Mouse (Mus musculus): ENCODE data around the gene Rtp4. TPM values are rescaled to one million over a fixed set of nuclear protein-coding genes. Genes with fewer than 3 reads are reported as not detected.

The Rtp4 gene
- polyA plus RNA-seq, 1 experiment from 2014 or later: 8.4 TPM

DNA sequence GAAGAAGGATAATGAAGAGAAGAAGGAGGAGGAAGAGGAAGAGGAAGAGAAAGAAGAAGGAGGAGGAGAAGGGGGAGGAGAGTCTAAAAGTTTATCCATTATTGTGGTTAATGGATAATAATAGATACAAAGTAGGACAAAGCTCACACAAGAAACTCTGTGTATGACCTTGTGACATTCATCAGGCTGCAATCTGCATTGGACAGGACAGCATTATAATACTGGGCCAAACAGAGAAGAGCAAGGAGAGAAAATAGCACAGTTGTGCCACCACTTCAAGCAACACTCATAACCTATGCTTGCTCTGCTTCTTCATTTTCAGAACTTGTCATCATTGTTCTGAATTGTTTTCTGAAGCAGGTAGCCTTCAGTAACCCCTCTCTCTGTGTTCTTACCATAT is 72.4 kb downstream of the Rtp4 start:
- no peak for ATAC-seq (replicated peaks; ENCODE audit: insufficient number of reproducible peaks, insufficient read depth, low FRiP score, low read depth)
- no peaks in the 10 kb centered on the region for H3K4me1 ChIP-seq (replicated peaks)

DNA sequence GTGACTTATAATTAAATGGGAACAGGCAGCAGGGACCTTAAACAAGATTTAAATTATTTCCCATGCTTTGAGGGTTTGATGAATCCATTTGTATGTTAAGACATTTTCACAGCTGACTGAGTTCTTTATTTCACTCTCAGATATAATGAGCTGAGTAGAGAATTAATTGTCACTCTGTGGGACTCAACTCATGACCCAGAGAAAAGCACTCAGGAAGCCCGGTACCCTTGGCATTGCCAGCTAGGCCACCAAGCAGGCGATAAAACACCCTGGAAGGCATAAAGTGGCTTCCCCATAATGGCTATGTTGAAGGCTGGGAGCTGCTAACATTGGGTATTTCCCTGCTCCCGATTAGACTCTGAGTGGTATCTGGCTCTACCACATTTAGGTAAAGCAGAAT is 76.6 kb downstream of the Rtp4 start:
- no peaks in the 10 kb centered on the region for H3K36me3 ChIP-seq
- 81% methylated on average over 3 of the region's 3 CpGs for WGBS
- ATAC-seq (replicated peaks; ENCODE audit: insufficient number of reproducible peaks, insufficient read depth, low FRiP score, low read depth): no peak

More for the DNA sequence above, 72.4 kb downstream of the Rtp4 start:
- Histone ChIP-seq H3K4me2 (no peak overlapping the region), H3K27ac (no peak overlapping the region), H3K27me3 (no peaks in the 10 kb centered on the region), H3K4me3 (no peak overlapping the region), H3K9ac (no peak overlapping the region), H3K36me3 (no peaks in the 10 kb centered on the region), H3K9me3 (replicated peaks) (peaks cover 6% of the 10 kb centered on the region; the same call in 1 of the 2 replicates)

DNA sequence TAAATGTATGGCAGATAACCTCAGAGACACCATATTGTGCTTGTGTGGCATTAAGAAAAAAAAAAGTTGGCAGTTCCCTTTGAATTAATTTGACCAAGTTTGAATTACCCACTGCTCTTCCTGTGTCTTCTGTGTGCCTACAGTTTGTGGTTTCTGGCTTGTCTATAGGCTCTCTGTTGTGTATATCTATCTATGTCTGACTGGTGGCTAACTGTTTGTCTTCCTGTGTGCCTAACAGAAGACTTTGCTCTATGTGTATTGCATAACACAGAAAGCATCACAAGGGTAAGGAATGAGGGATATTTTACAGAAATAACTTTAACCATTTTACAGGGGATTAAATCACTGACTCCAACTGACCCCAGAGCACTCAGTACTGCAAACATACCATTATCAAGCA is 77.9 kb downstream of the Rtp4 start:
- ATAC-seq (replicated peaks; ENCODE audit: insufficient number of reproducible peaks, insufficient read depth, low FRiP score, low read depth): no peak
- no peaks in the 10 kb centered on the region for H3K36me3 ChIP-seq
- no peaks in the 10 kb centered on the region for H3K9me3 ChIP-seq (replicated peaks)
- no peak overlapping the region for H3K27ac ChIP-seq
- H3K4me2 ChIP-seq: no peak overlapping the region
- H3K27me3 ChIP-seq: no peaks in the 10 kb centered on the region
- H3K9ac ChIP-seq: no peak overlapping the region
- H3K4me1 ChIP-seq (replicated peaks): no peaks in the 10 kb centered on the region
- no peak overlapping the region for H3K4me3 ChIP-seq

More for the DNA sequence above, 76.6 kb downstream of the Rtp4 start:
- Histone ChIP-seq H3K4me3 (no peak overlapping the region), H3K4me1 (replicated peaks) (no peaks in the 10 kb centered on the region), H3K9me3 (replicated peaks) (no peaks in the 10 kb centered on the region), H3K9ac (no peak overlapping the region), H3K4me2 (no peak overlapping the region), H3K27me3 (no peaks in the 10 kb centered on the region), H3K27ac (no peak overlapping the region)

DNA sequence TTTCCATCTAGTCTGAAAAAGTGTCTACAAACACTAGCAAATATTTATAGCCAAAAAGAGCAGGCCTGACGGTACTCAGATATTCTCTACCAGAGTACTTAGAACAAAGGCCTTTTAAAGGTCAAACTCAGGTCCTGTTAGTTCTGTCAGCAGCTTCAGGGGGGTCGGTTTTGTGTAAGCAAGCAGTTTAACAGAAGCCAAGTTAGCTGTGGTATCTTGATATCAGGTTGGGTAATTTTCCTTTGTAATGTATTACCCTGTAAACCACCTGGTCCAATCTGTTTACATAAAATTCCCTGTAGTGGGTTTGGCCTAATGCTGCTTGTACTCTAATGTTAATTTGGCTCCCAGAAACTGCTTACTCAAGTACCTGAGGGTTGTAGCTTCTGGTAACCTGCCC is 86.1 kb downstream of the Rtp4 start:
- 66% methylated on average over 2 of the region's 2 CpGs for WGBS

DNA sequence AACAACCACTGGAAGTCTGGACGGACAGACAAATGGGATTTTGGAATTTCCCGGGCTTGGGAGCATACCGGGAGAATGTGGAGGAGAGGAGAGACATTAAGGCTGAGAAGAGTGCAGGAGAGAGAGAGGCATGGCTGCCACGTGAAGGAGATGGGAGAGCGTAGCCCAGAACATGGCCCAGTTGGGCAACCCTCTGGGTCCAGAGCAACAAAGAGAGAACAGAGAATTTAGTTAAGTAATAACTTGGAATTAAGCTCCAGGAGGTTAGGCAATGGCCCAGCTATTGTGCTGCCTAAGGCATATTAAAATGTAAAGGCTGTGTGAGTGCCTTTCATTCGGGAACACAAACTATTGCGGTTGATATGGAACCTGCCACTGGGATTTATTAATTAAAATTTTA is 86.6 kb downstream of the Rtp4 start:
- no peak overlapping the region for H3K4me2 ChIP-seq
- no peaks in the 10 kb centered on the region for H3K4me1 ChIP-seq (replicated peaks)
- no peak overlapping the region for H3K9ac ChIP-seq
- no peak for ATAC-seq (replicated peaks; ENCODE audit: insufficient number of reproducible peaks, insufficient read depth, low FRiP score, low read depth)
- H3K36me3 ChIP-seq: no peaks in the 10 kb centered on the region
- 83% methylated on average over 7 of the region's 7 CpGs for WGBS
- H3K9me3 ChIP-seq (replicated peaks): no peaks in the 10 kb centered on the region
- H3K4me3 ChIP-seq: no peak overlapping the region
- no peaks in the 10 kb centered on the region for H3K27me3 ChIP-seq
- H3K27ac ChIP-seq: no peak overlapping the region

More for the DNA sequence above, 86.1 kb downstream of the Rtp4 start:
- ATAC-seq (replicated peaks; ENCODE audit: insufficient number of reproducible peaks, insufficient read depth, low FRiP score, low read depth): no peak
- Histone ChIP-seq H3K9ac (no peak overlapping the region), H3K9me3 (replicated peaks) (no peaks in the 10 kb centered on the region), H3K4me2 (no peak overlapping the region), H3K27me3 (no peaks in the 10 kb centered on the region), H3K4me1 (replicated peaks) (no peaks in the 10 kb centered on the region), H3K36me3 (no peaks in the 10 kb centered on the region), H3K27ac (no peak overlapping the region), H3K4me3 (no peak overlapping the region)

DNA sequence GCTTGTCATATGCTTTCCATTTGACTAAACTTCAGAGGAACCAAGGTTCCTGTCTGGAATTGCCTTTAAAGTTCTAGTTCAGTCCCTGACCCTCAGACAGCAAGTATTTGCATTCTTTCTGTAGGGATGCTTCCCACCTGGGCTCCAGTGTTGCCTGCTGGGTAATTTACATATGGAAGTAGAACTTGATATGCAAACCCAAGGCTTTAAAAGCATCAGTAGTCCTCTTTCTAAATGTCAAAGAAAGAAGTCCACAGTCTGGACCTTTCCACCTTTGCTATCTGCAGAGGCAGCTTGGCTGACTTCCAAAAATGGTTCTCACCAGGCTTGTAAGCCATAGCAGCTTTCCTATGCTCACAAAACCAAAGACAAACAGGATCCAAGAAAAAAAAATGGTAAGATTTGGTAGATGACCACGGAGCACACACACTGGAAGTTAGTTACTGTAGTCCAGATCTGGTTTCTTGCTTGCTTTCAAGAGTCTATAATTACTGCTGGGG is 87.9 kb downstream of the Rtp4 start:
- H3K36me3 ChIP-seq: no peaks in the 10 kb centered on the region
- no peak overlapping the region for H3K27ac ChIP-seq
- 20% methylated on average over 1 of the region's 1 CpGs for WGBS
- H3K9ac ChIP-seq: no peak overlapping the region
- H3K27me3 ChIP-seq: no peaks in the 10 kb centered on the region
- H3K9me3 ChIP-seq (replicated peaks): no peaks in the 10 kb centered on the region
- no peak overlapping the region for H3K4me2 ChIP-seq
- H3K4me1 ChIP-seq (replicated peaks): no peaks in the 10 kb centered on the region
- no peak for ATAC-seq (replicated peaks; ENCODE audit: insufficient number of reproducible peaks, insufficient read depth, low FRiP score, low read depth)
- no peak overlapping the region for H3K4me3 ChIP-seq

DNA sequence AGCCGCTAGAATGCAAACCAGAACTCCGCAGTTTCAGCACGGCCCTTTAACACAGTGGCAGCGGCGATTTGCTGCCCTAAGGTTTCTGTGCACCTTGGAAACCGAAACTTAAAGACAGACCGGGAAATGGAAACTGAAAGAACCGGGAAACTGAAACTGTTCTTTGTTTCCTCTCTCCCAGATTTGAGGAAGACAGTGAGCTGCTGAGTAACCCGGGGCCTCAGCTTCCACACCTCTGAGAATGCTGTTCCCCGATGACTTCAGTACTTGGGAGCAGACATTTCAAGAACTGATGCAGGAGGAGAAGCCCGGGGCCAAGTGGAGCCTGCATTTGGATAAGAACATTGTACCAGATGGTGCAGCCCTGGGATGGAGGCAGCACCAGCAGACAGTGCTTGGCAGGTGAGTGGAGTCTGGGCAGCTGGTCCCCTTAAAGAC is 89.7 kb downstream of the Rtp4 start:
- 27% methylated on average over 11 of the region's 11 CpGs for WGBS
- no peak overlapping the region for H3K27ac ChIP-seq
- ATAC-seq (replicated peaks; ENCODE audit: insufficient number of reproducible peaks, insufficient read depth, low FRiP score, low read depth): no peak

DNA sequence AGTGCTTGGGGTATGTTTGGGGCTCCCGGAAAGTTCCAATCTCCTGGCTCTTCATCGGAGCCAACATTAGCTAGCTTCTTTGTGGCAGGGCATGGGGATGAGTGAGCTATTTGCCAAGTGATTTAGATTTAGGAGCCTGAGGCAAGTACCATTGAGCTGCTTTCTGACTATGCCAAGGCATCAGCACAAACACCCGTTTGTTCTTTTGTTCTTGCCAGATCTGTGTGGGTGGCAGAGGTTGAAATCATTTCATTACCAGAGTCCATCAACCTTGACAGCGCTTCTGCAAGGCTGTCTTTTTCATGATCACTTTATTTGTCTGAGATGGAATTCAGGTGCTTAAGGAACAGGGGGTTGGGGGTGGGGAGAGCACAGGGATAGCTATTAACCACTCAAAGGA is 104.1 kb downstream of the Rtp4 start:
- Histone ChIP-seq H3K9ac (no peak overlapping the region), H3K4me2 (no peak overlapping the region), H3K9me3 (replicated peaks) (no peaks in the 10 kb centered on the region), H3K27me3 (no peaks in the 10 kb centered on the region), H3K4me1 (replicated peaks) (no peaks in the 10 kb centered on the region), H3K27ac (no peak overlapping the region), H3K36me3 (no peaks in the 10 kb centered on the region), H3K4me3 (no peak overlapping the region)
- WGBS: 81% methylated on average over 4 of the region's 4 CpGs
- no peak for ATAC-seq (replicated peaks; ENCODE audit: insufficient number of reproducible peaks, insufficient read depth, low FRiP score, low read depth)

More for the DNA sequence above, 89.7 kb downstream of the Rtp4 start:
- Histone ChIP-seq H3K27me3 (no peaks in the 10 kb centered on the region), H3K9me3 (replicated peaks) (no peaks in the 10 kb centered on the region), H3K4me3 (peak overlapping the region; percentile 50), H3K4me1 (replicated peaks) (no peaks in the 10 kb centered on the region), H3K4me2 (peak overlapping the region; percentile 54), H3K36me3 (no peaks in the 10 kb centered on the region), H3K9ac (peak overlapping the region; percentile 44; the same call in 1 of the 2 replicates)

DNA sequence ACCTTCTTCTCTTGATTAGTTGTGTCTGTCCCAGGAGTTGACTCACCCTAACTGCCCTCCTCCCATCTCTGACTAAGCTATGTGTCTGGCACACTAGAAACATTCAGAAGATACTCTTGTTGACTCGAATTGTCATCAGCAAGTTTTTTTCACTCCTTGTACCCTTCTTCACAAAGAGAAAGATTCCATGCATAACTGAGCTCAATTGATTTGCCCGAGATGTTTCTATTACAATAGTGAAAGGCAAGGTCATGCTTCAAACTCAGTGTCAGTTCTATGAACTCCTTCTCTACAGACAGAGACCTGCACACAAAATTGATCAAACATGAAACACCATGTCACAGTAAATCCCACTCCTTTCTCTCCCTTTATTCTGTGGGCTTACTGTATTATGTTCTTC is 111.4 kb downstream of the Rtp4 start:
- Histone ChIP-seq H3K36me3 (no peaks in the 10 kb centered on the region), H3K27me3 (no peaks in the 10 kb centered on the region), H3K4me2 (no peak overlapping the region), H3K9me3 (replicated peaks) (no peaks in the 10 kb centered on the region), H3K4me3 (no peak overlapping the region), H3K9ac (no peak overlapping the region), H3K27ac (no peak overlapping the region), H3K4me1 (replicated peaks) (no peaks in the 10 kb centered on the region)
- ATAC-seq (replicated peaks; ENCODE audit: insufficient number of reproducible peaks, insufficient read depth, low FRiP score, low read depth): no peak
- 55% methylated on average over 2 of the region's 2 CpGs for WGBS

DNA sequence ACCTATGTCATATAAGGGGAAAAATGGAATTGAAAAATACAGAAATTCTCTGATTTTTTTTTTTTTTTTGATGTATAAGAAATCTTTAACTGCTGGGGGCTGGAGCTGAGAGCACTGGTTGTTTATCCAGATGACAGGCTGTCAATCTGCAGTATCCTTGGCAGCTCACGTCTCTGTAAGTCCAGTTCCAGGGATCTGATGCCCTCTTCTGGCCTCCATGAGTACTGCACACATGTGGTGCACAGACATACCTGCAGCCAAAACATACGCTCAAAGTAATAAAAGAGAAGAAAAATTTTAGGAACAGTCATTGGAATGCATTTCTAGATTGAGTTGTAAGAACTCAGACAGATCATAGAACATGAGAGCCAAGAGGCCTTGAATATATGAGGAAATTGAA is 112.6 kb downstream of the Rtp4 start:
- H3K27me3 ChIP-seq: no peaks in the 10 kb centered on the region
- H3K9me3 ChIP-seq (replicated peaks): no peaks in the 10 kb centered on the region
- no peak overlapping the region for H3K4me2 ChIP-seq
- no peaks in the 10 kb centered on the region for H3K4me1 ChIP-seq (replicated peaks)
- no peaks in the 10 kb centered on the region for H3K36me3 ChIP-seq
- 60% methylated on average over 2 of the region's 2 CpGs for WGBS
- no peak for ATAC-seq (replicated peaks; ENCODE audit: insufficient number of reproducible peaks, insufficient read depth, low FRiP score, low read depth)
- H3K9ac ChIP-seq: no peak overlapping the region
- H3K4me3 ChIP-seq: no peak overlapping the region
- no peak overlapping the region for H3K27ac ChIP-seq

DNA sequence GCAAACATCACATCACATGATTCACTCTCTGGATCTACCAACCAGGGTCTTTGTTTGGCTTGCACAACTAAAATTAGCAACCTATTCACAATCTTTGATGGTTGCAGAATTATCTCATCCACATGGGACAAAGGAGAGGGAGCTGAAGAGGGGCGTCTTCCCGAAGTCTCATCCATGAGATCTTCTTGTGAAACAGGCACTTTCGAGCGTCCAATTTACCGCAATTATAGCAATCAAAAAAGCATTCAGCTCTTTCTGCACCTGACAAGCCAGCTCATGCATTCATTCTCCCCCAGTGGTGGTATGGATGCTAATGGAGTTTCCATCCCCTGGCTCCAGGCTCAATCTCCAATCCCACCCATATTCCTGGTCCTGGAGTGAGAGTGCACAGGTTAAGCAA is 132.9 kb downstream of the Rtp4 start:
- Histone ChIP-seq H3K9me3 (replicated peaks) (no peaks in the 10 kb centered on the region), H3K36me3 (no peaks in the 10 kb centered on the region), H3K4me2 (no peak overlapping the region), H3K4me1 (replicated peaks) (no peaks in the 10 kb centered on the region), H3K27ac (no peak overlapping the region), H3K9ac (no peak overlapping the region), H3K27me3 (no peaks in the 10 kb centered on the region), H3K4me3 (no peak overlapping the region)
- WGBS: 94% methylated on average over 5 of the region's 5 CpGs
- no peak for ATAC-seq (replicated peaks; ENCODE audit: insufficient number of reproducible peaks, insufficient read depth, low FRiP score, low read depth)

DNA sequence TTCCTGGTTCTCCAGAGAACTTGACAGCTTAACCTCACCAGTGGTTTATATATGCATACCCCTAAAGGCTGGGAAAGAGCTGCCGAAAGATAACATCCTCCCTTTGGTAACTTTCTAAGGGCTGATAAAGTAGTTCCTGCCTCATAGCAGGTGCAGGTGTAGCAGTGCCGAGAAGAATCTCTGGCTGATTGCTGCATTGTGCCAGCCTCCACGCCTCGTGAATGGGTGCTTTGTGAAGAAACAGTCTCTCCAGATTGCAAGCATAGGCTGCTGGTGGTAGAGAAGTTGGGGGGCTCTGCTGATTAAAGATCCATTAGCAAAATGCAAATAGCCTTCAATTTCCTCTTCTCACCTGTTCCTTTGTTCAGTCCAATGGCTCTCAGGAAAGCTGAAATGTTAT is 133.4 kb downstream of the Rtp4 start:
- no peaks in the 10 kb centered on the region for H3K27me3 ChIP-seq
- no peak overlapping the region for H3K4me3 ChIP-seq
- WGBS: 59% methylated on average over 4 of the region's 4 CpGs
- H3K4me1 ChIP-seq (replicated peaks): no peaks in the 10 kb centered on the region
- H3K9me3 ChIP-seq (replicated peaks): no peaks in the 10 kb centered on the region
- ATAC-seq (replicated peaks; ENCODE audit: insufficient number of reproducible peaks, insufficient read depth, low FRiP score, low read depth): no peak
- H3K4me2 ChIP-seq: no peak overlapping the region
- no peaks in the 10 kb centered on the region for H3K36me3 ChIP-seq
- H3K27ac ChIP-seq: no peak overlapping the region
- no peak overlapping the region for H3K9ac ChIP-seq
